22 mouse cellular contexts compared by ENCODE assay signal in the genomic region with DNA sequence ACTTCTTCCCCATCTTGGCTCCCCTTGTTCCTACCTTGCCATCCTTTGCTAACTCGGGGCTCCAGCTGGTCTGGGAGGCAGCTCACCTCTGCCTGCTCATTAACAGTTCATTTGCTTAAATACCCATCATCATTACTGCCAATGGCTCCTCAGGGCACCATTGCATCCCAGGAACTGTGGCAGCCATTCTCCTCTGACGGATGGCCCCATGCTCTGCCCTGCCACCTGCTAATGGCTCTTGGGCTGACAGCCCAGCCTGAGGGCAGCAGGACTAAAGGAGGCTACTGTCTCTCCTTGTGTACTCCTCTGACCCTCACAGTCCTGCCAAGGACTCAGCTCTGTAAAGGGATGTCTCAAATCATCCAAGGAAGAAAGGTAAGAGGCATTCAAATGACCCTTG.
DNase-seq lines count a peak whose midpoint lies in the region; ATAC-seq lines count a peak whose summit lies in the region.
"Had no signal": no experiment of that assay in that cellular context is flagged by ENCODE, and none has a peak within 500 bp of the region (broad histone marks: within the 10 kb centered on the region; RNA-seq: fewer than 3 reads in every experiment).

No protein-coding gene starts in this region.

- H3K4me3 ChIP-seq in hindbrain, embryonic 16.5 days (ENCODE audit: low read length) = no peak overlapping the region
- H3K4me3 ChIP-seq in hindbrain, embryonic 11.5 days (ENCODE audit: low read depth, low read length) = no peak overlapping the region
- H3K4me3 ChIP-seq in neural tube, embryonic 13.5 days = no peak overlapping the region
- H3K4me3 ChIP-seq: embryonic facial prominence, embryonic 10.5 days; embryonic facial prominence, embryonic 13.5 days; erythroblast, embryonic 14.5 days; forebrain, embryonic 12.5 days; forebrain, embryonic 15.5 days; hindbrain, embryonic 10.5 days; intestine, embryonic 15.5 days had no signal

- ATAC-seq in hindbrain, embryonic 16.5 days = peak; percentile 64; the same call in 1 of the 2 replicates
- no peak for ATAC-seq in hindbrain, embryonic 11.5 days (ENCODE audit: low FRiP score)
- peak; percentile 40; the same call in 1 of the 2 replicates for ATAC-seq in neural tube, embryonic 13.5 days (ENCODE audit: low read depth)
- ATAC-seq: activated CD4-positive, CD25-positive, alpha-beta regulatory T cell, adult 4 months; forebrain, embryonic 15.5 days; intestine, embryonic 15.5 days had no signal

- no peaks in the 10 kb centered on the region for H3K4me1 ChIP-seq in hindbrain, embryonic 16.5 days (ENCODE audit: control insufficient read depth, insufficient read depth, low read depth, low read length)
- no peaks in the 10 kb centered on the region for H3K4me1 ChIP-seq in hindbrain, embryonic 11.5 days (replicated peaks; ENCODE audit: control insufficient read depth, insufficient read depth, low read length)
- H3K4me1 ChIP-seq in neural tube, embryonic 13.5 days (replicated peaks) = peaks cover 4% of the 10 kb centered on the region; the same call in 1 of the 2 replicates
- H3K4me1 ChIP-seq: forebrain, embryonic 12.5 days; forebrain, embryonic 15.5 days; intestine, embryonic 15.5 days had no signal

- no peaks in the 10 kb centered on the region for H3K9me3 ChIP-seq in hindbrain, embryonic 16.5 days (ENCODE audit: control insufficient read depth, low read length)
- H3K9me3 ChIP-seq in hindbrain, embryonic 11.5 days (ENCODE audit: control insufficient read depth, low read length) = no peaks in the 10 kb centered on the region
- H3K9me3 ChIP-seq in neural tube, embryonic 13.5 days = no peaks in the 10 kb centered on the region
- H3K9me3 ChIP-seq: embryonic facial prominence, embryonic 10.5 days; embryonic facial prominence, embryonic 13.5 days; forebrain, embryonic 12.5 days; forebrain, embryonic 15.5 days; hindbrain, embryonic 10.5 days; intestine, embryonic 15.5 days had no signal

- H3K9ac ChIP-seq in hindbrain, embryonic 16.5 days (ENCODE audit: low read depth, low read length) = no peak overlapping the region
- H3K9ac ChIP-seq in hindbrain, embryonic 11.5 days (ENCODE audit: low read depth, low read length) = no peak overlapping the region
- no peak overlapping the region for H3K9ac ChIP-seq in neural tube, embryonic 13.5 days
- H3K9ac ChIP-seq: embryonic facial prominence, embryonic 13.5 days; forebrain, embryonic 12.5 days; forebrain, embryonic 15.5 days; intestine, embryonic 15.5 days had no signal

- no peak overlapping the region for H3K27ac ChIP-seq in hindbrain, embryonic 16.5 days (ENCODE audit: low read depth, low read length)
- no peak overlapping the region for H3K27ac ChIP-seq in hindbrain, embryonic 11.5 days (ENCODE audit: low read depth, low read length)
- no peak overlapping the region for H3K27ac ChIP-seq in neural tube, embryonic 13.5 days (replicated peaks)
- H3K27ac ChIP-seq: embryonic facial prominence, embryonic 10.5 days; embryonic facial prominence, embryonic 13.5 days; forebrain, embryonic 12.5 days; forebrain, embryonic 15.5 days; hindbrain, embryonic 10.5 days; intestine, embryonic 15.5 days had no signal

- no peak overlapping the region for H3K4me2 ChIP-seq in hindbrain, embryonic 16.5 days (ENCODE audit: low read length)
- H3K4me2 ChIP-seq in hindbrain, embryonic 11.5 days (replicated peaks; ENCODE audit: low read depth, low read length) = no peak overlapping the region
- no peak overlapping the region for H3K4me2 ChIP-seq in neural tube, embryonic 13.5 days
- H3K4me2 ChIP-seq: embryonic facial prominence, embryonic 13.5 days; forebrain, embryonic 12.5 days; forebrain, embryonic 15.5 days; heart, embryonic 11.5 days; intestine, embryonic 15.5 days had no signal

- H3K36me3 ChIP-seq in hindbrain, embryonic 16.5 days (ENCODE audit: control insufficient read depth, insufficient read depth, low read length) = no peaks in the 10 kb centered on the region
- no peaks in the 10 kb centered on the region for H3K36me3 ChIP-seq in hindbrain, embryonic 11.5 days (ENCODE audit: control insufficient read depth, insufficient read depth, low read length)
- H3K36me3 ChIP-seq in neural tube, embryonic 13.5 days = no peaks in the 10 kb centered on the region
- H3K36me3 ChIP-seq: embryonic facial prominence, embryonic 10.5 days; embryonic facial prominence, embryonic 13.5 days; forebrain, embryonic 12.5 days; forebrain, embryonic 15.5 days; hindbrain, embryonic 10.5 days; intestine, embryonic 15.5 days had no signal

- H3K27me3 ChIP-seq in hindbrain, embryonic 16.5 days (replicated peaks; ENCODE audit: control insufficient read depth, insufficient read depth, low read length) = no peaks in the 10 kb centered on the region
- no peaks in the 10 kb centered on the region for H3K27me3 ChIP-seq in hindbrain, embryonic 11.5 days (ENCODE audit: control insufficient read depth, insufficient read depth, low read length)
- H3K27me3 ChIP-seq in neural tube, embryonic 13.5 days = no peaks in the 10 kb centered on the region
- H3K27me3 ChIP-seq: embryonic facial prominence, embryonic 13.5 days; forebrain, embryonic 15.5 days; intestine, embryonic 15.5 days had no signal

- DNase-seq in cerebellum, postnatal 10 days = peak; percentile 12 to 29
- no peak for DNase-seq in cerebellum, adult 8-10 months
- DNase-seq in hindbrain, embryonic 11.5 days (ENCODE audit: low spot score) = no peak
- no peak for DNase-seq in neural tube, embryonic 10.5 days (ENCODE audit: extremely low spot score, low spot score)
- DNase-seq: adrenal gland, adult 8-10 months; adrenal gland, postnatal 25 days; cerebellum, adult 11-12 months; cerebellum, adult 9-10 months; gastrocnemius, postnatal 10 days; gastrocnemius, postnatal 36 days; kidney, adult 11 months had no signal

- 56% methylated on average over 2 of the region's 2 CpGs for WGBS in hindbrain, embryonic 16.5 days
- WGBS in hindbrain, embryonic 11.5 days = 70% methylated on average over 2 of the region's 2 CpGs
- WGBS in neural tube, embryonic 13.5 days = 34% methylated on average over 2 of the region's 2 CpGs

Comparison
In these comparisons a context has a peak if more than half of its experiments do, and no peak if none do; other contexts are left out.
1. DNase-seq: peak in cerebellum, postnatal 10 days (2 of 2); none in cerebellum, adult 8-10 months (single experiment), hindbrain, embryonic 11.5 days (single experiment) and neural tube, embryonic 10.5 days (single experiment).